Mouse (Mus musculus) megakaryocyte, adult 5-6 weeks (primary cell): ENCODE results near the gene Mfap5. TPM values are rescaled to one million over a fixed set of nuclear protein-coding genes. Genes with fewer than 3 reads are reported as not detected.
A peak's percentile ranks its signal among the peaks of the same experiment; 100 is the strongest.
"Not testable (repeated sequence)": the region's sequence is repeated elsewhere in the genome, so short reads cannot be mapped to it uniquely, and the experiment has no call there.

Experiments used
- ATAC-seq: 2 replicates; pipeline ENCODE4 v1.8.0; 2016; ENCODE audit warnings: mild to moderate bottlenecking, inconsistent platforms; ENCODE audit not compliant: poor library complexity, severe bottlenecking
- total RNA-seq, 2 experiments: library from RNA; stranded (forward) in 1 of 2; stranded (reverse) in 1 of 2; fragments of 153-499, 151-499 nt in 1 of 2; fragments of 221-1000, 200-1000 nt in 1 of 2; gene quantifications; 2 replicates each; pipeline versions ENCODE4 v1.2.3 to v1.2.4; 2015 to 2017

Mfap5 gene
- total RNA-seq (2015) (not detected in 2 replicates), total RNA-seq (2017) (not detected in 2 replicates)

- ATAC-seq, result no peak
Measured at GRCm38 (mm10) chr6:122505545-122505944, at the start of gene Mfap5. Gene Mfap5 (plus strand): TSS chr6:122505845.

GRCm38 (mm10) chr6:122458946-122459693, 46.5 kb upstream of the Mfap5 start:
- no peak for ATAC-seq

GRCm38 (mm10) chr6:122466092-122466713, 39.4 kb upstream of the Mfap5 start:
- ATAC-seq, result no peak

GRCm38 (mm10) chr6:122469030-122469640, 36.5 kb upstream of the Mfap5 start:
- no peak for ATAC-seq

GRCm38 (mm10) chr6:122470240-122470639, 35.4 kb upstream of the Mfap5 start:
- ATAC-seq, result no peak

- ATAC-seq, result not testable (repeated sequence)
Measured at GRCm38 (mm10) chr6:122471461-122471860, 34.2 kb upstream of the Mfap5 start.

GRCm38 (mm10) chr6:122478062-122478461, 27.6 kb upstream of the Mfap5 start:
- ATAC-seq, result no peak

- ATAC-seq, result no peak; the same call in 1 of the 2 replicates
Measured at GRCm38 (mm10) chr6:122485401-122486296, 20.0 kb upstream of the Mfap5 start.

GRCm38 (mm10) chr6:122486297-122487117, 19.1 kb upstream of the Mfap5 start:
- peak; percentile 57; the same call in 1 of the 2 replicates for ATAC-seq

GRCm38 (mm10) chr6:122490929-122491512, 14.6 kb upstream of the Mfap5 start:
- no peak for ATAC-seq

GRCm38 (mm10) chr6:122491557-122491956, 14.1 kb upstream of the Mfap5 start:
- peak; percentile 72 for ATAC-seq

GRCm38 (mm10) chr6:122492479-122492878, 13.2 kb upstream of the Mfap5 start:
- no peak for ATAC-seq

- no peak for ATAC-seq
Measured at GRCm38 (mm10) chr6:122493799-122494472, 11.7 kb upstream of the Mfap5 start.

GRCm38 (mm10) chr6:122495082-122495881, 10.4 kb upstream of the Mfap5 start:
- ATAC-seq, result no peak

- 0 out of 2 replicates have a peak, but pooled peaks have one; percentile 39 for ATAC-seq
Measured at GRCm38 (mm10) chr6:122496501-122496900, 9.1 kb upstream of the Mfap5 start.

GRCm38 (mm10) chr6:122498661-122499060, 7.0 kb upstream of the Mfap5 start, which contains the start of gene Rimklb:
Gene Rimklb (minus strand): TSS chr6:122498761.
- no peak for ATAC-seq

GRCm38 (mm10) chr6:122505041-122505440, 604 bp upstream of the Mfap5 start:
- ATAC-seq, result no peak

- ATAC-seq, result no peak
Measured at GRCm38 (mm10) chr6:122508494-122508893, 2.8 kb downstream of the Mfap5 start.
